Mouse (Mus musculus): ENCODE results near the gene Mastl. TPM values are rescaled to one million over a fixed set of nuclear protein-coding genes. Genes with fewer than 3 reads are reported as not detected.

Gene Mastl
- 30.5 TPM for polyA plus RNA-seq (2014; fragmentation: Illumina TruSeq; extraction: RNeasy Lipid Tissue Mini Kit (QIAGEN cat#74804))

GRCm38 (mm10) chr2:23155777-23156607, at the start of gene Mastl, which contains the start of gene Yme1l1:
Mastl (minus strand) TSS chr2:23156024.
Yme1l1 (plus strand) TSS chr2:23156369.

GRCm38 (mm10) chr2:23067552-23068369, 88.1 kb downstream of the Mastl start, which contains the start of gene Acbd5:
Acbd5 (plus strand) TSS chr2:23068167.

Other genes starting within 250 kb of the Mastl start
- gene Abi1, start 115.8 kb downstream of the Mastl start, polyA plus RNA-seq (2014; fragmentation: Illumina TruSeq; extraction: RNeasy Lipid Tissue Mini Kit (QIAGEN cat#74804)), result 219 TPM
- 186 TPM for gene Acbd5, start 87.9 kb downstream of the Mastl start, polyA plus RNA-seq (2014; fragmentation: Illumina TruSeq; extraction: RNeasy Lipid Tissue Mini Kit (QIAGEN cat#74804))
- gene Yme1l1, start 345 bp upstream of the Mastl start, polyA plus RNA-seq (2014; fragmentation: Illumina TruSeq; extraction: RNeasy Lipid Tissue Mini Kit (QIAGEN cat#74804)), result 296 TPM
- gene 4931423N10Rik, start 51.5 kb upstream of the Mastl start, polyA plus RNA-seq (2014; fragmentation: Illumina TruSeq; extraction: RNeasy Lipid Tissue Mini Kit (QIAGEN cat#74804)), result not detected
- gene Nxph2, start 165.2 kb upstream of the Mastl start, polyA plus RNA-seq (2014; fragmentation: Illumina TruSeq; extraction: RNeasy Lipid Tissue Mini Kit (QIAGEN cat#74804)), result not detected